ENCODE assay signal across 8 mouse cellular contexts in the genomic region with DNA sequence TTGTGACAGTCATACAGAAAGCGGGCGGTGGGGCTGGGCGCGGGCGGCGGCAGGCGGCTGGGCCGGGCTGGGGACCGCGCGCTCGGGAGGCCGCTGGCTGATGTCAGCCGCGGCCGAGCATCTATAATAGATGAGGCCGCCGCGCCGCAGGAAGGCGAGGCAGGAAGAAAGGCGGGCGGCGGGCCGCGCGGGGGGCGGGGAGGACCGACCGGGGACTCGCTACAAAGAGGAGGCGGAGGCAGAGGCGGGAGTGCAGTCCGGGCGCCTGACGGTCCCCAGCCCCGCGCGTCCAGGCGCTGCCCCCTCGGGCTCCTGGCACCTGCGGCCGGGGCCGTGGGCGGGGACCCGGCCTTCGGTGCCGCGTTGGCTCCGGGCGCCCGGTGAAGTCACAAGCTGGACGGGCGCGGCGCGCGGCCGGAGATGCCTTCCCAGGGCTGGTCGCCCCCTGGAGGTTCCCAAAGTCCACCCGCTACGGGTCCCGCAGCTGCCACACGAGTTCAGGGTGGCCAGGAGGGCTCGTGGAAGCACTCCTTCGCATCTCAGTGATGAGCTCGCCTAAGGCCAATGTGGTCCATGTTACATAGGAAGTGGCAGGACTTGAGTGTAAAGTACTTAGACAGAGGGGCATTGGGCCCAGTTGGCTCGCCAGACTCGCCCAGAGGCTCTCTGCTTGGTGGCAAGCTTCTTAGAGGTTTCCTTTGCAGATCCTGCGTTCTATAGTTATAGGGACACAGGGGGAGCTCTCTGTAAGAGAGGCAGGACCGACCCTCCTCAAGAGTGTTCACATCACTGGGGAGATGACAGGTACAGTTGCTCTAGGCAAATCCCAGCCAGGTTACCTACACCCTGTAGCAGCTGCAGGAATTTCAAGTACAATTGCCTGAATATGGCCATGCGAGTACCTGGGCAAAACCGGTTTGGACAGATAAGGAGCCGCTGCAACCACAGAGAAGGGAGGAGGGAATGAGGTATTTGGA. TPM values are rescaled to one million over a fixed set of nuclear protein-coding genes. Genes with fewer than 3 reads are reported as not detected.
DNase-seq lines count a peak whose midpoint lies in the region; ATAC-seq and TF ChIP-seq lines count a peak whose summit lies in the region.

A gene (minus strand): TSS at position 390 of the 977 bp plus-strand sequence.

- peak within 1 kb of the TSS; percentile 97 for H3K27ac ChIP-seq in forebrain, embryonic 16.5 days (ENCODE audit: low read length)

- H3K4me2 ChIP-seq in forebrain, embryonic 16.5 days (ENCODE audit: low read length): peak within 1 kb of the TSS; percentile 64

- intact Hi-C loops in heart, postnatal 36 days (cut with DNase I): loop anchor here (2.0 kb wide), 1 partner anchor 14 kb away; no protein-coding TSS in a partner anchor

- ATAC-seq in forebrain, embryonic 16.5 days: peak; percentile 41

- no peaks in the 10 kb centered on the region for H3K36me3 ChIP-seq in forebrain, embryonic 16.5 days (ENCODE audit: control insufficient read depth, insufficient read depth)

- DNase-seq in MN1 (ENCODE audit: low spot score): peak; percentile 80
- peak; percentile 85 for DNase-seq in cerebellum, adult 11-12 months
- DNase-seq in heart, postnatal 36 days: peak; percentile 78 to 81
- peak; percentile 72 to 84 for DNase-seq in layer of hippocampus, adult 18-20 months (ENCODE audit: low spot score in 2 of 2)
- DNase-seq in lung, adult 2 months: peak; percentile 75
- DNase-seq in retina, postnatal 7 days (ENCODE audit: low read depth, low spot score): peak; percentile 47
- DNase-seq in urinary bladder, postnatal 25 days (ENCODE audit: low spot score): peak; percentile 40

- no peak for TF ChIP-seq CTCF in lung, adult 2 months (IDR thresholded peaks at IDR 0.05; ENCODE audit: insufficient read depth, low read length)

- peak within 1 kb of the TSS; percentile 75 for H3K4me3 ChIP-seq in forebrain, embryonic 16.5 days (replicated peaks; ENCODE audit: low read length)
- peak within 1 kb of the TSS; percentile 68 for H3K4me3 ChIP-seq in lung, adult 2 months (replicated peaks; ENCODE audit: extremely low read depth, low read depth, low read length)

- H3K27me3 ChIP-seq in forebrain, embryonic 16.5 days (replicated peaks; ENCODE audit: control insufficient read depth, insufficient read depth, low read length): no peaks in the 10 kb centered on the region

- H3K9ac ChIP-seq in forebrain, embryonic 16.5 days (replicated peaks; ENCODE audit: low read depth, low read length): peak within 1 kb of the TSS; percentile 99

- TF ChIP-seq POLR2A in lung, adult 2 months (IDR thresholded peaks at IDR 0.05; ENCODE audit: borderline replicate concordance, extremely low read depth, low read depth, low read length): peak; percentile 21; the same call in 1 of the 2 replicates

- peaks cover 81% of the 10 kb centered on the region for H3K4me1 ChIP-seq in forebrain, embryonic 16.5 days (replicated peaks; ENCODE audit: control insufficient read depth, insufficient read depth, low read length)
- H3K4me1 ChIP-seq in lung, adult 2 months (ENCODE audit: control insufficient read depth, insufficient read depth, low read length): peaks cover 14% of the 10 kb centered on the region

- 2% methylated on average over 62 of the region's 74 CpGs for WGBS in forebrain, embryonic 16.5 days
- WGBS in lung, adult 2 months: 4% methylated on average over 73 of the region's 74 CpGs

- H3K9me3 ChIP-seq in forebrain, embryonic 16.5 days (ENCODE audit: control insufficient read depth, low read length): no peaks in the 10 kb centered on the region

RNA-seq across cellular contexts. Expression of the gene that starts here (rescaled TPM):
- polyA plus RNA-seq in forebrain, embryonic 16.5 days (2015; fragmentation: Nextera tagmentation; extraction: Ambion mirVana): 41.7 and 44.9 TPM in 2 replicates
- 10 to 100 TPM in 1 of 2 experiments, 1 to 10 TPM in 1; 9.8 to 14.5 TPM for total RNA-seq in heart, postnatal 36 days (2021)
- 100 to 1,000 TPM; 214 to 231 TPM for total RNA-seq in layer of hippocampus, adult 18-20 months (2021)
- polyA plus RNA-seq in lung, adult 2 months (2012; rRNA removed): 48.8 and 51.9 TPM in 2 replicates

Comparison
In these comparisons a context has a peak if more than half of its experiments do, and no peak if none do; other contexts are left out.
1. Peak in every context shown above with its lines: DNase-seq, ATAC-seq, H3K4me3 ChIP-seq and H3K27ac ChIP-seq.
2. RNA of the gene that starts here (total RNA-seq): 214 to 231 TPM in layer of hippocampus, adult 18-20 months; 9.8 to 14.5 TPM in heart, postnatal 36 days; every median in the first group is over 10 times any median in the second.